Mouse (Mus musculus): ENCODE data around the gene Dnajb9. TPM values are rescaled to one million over a fixed set of nuclear protein-coding genes. Genes with fewer than 3 reads are reported as not detected.
"Not testable (repeated sequence)": the region's sequence is repeated elsewhere in the genome, so short reads cannot be mapped to it uniquely, and the experiment has no call there.

The Dnajb9 gene
- polyA plus RNA-seq, 1 experiment, result 1.4 TPM

DNA sequence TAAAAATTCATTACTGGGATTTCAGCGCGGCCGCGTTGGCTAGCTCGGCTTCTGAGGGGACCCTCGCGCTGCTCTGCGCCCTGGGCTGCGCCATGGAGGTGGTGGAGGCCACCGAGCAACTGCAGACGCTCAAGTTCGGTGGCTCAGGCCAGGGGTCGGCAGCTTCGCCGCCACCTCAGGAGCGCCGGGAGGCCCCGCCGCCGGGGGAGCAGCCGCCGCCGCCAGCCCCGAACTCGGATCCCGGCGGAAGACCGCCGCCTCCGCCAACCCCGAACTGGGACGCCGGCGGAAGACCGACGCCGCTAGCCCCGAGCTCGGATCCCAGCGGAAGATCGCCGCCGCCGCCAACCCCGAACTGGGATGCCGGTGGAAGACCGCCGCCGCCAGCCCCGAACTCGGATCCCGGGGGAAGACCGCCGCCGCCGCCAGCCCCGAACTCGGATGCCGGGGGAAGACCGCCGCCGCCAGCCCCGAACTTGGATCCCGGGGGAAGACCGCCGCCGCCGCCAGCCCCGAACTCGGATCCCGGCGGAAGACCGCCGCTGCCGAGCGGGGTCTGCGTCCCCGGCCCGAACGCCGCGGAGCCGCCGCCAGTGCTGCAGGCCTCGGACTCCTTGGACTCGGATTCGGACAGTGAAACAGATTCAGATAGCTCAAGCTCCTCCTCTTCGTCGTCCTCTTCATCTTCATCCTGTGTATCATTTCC lies 11.7 kb upstream of the Dnajb9 start:
- peak overlapping the region; percentile 82 for H3K4me3 ChIP-seq (ENCODE audit: low read depth, low read length)

DNA sequence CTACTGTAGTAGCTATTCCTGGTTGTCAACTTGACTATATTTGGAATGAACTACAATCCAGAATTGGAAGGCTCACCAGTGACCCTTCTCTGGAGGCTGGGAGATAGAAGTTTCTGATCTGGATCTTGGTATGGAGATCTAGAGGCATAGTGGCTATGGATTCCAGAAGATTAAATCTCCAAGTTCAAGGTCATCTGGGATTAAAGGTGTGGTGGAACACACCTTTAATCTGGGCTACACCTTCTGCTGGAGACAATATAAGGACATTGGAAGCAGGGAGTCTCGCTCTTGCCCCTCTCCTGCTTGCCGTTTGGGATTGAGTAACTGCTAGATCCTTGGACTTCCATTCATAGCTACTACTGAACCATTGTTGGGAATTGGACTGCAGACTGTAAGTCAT lies 10.9 kb upstream of the Dnajb9 start, which contains the start of gene Pnpla8:
TSS of gene Pnpla8 (plus strand) at position 301 of the 400 bp plus-strand sequence.
- peak within 1 kb of the TSS; percentile 82 for H3K4me3 ChIP-seq (ENCODE audit: low read depth, low read length)
- H3K27me3 ChIP-seq (ENCODE audit: control insufficient read depth, insufficient read depth, low read length); H3K27ac ChIP-seq (ENCODE audit: insufficient read depth, low read depth, low read length); H3K4me1 ChIP-seq (ENCODE audit: control insufficient read depth, insufficient read depth, insufficient read length, low read length); H3K36me3 ChIP-seq (ENCODE audit: control insufficient read depth, insufficient read depth, low read length): not testable (repeated sequence)
- WGBS, result 91% methylated on average over 2 of the region's 2 CpGs

More for the DNA sequence above, 11.7 kb upstream of the Dnajb9 start:
- TF ChIP-seq CTCF (IDR thresholded peaks at IDR 0.05; ENCODE audit: extremely low read depth, insufficient read length, insufficient replicate concordance, low read depth, low read length) (no peak), POLR2A (IDR thresholded peaks at IDR 0.05; ENCODE audit: low read depth, low read length) (no peak)
- Histone ChIP-seq H3K27ac (ENCODE audit: insufficient read depth, low read depth, low read length) (no peak overlapping the region), H3K36me3 (ENCODE audit: control insufficient read depth, insufficient read depth, low read length) (no peaks in the 10 kb centered on the region), H3K27me3 (ENCODE audit: control insufficient read depth, insufficient read depth, low read length) (peaks cover 7% of the 10 kb centered on the region), H3K4me1 (ENCODE audit: control insufficient read depth, insufficient read depth, insufficient read length, low read length) (peaks cover 2% of the 10 kb centered on the region)
- 4% methylated on average over 89 of the region's 89 CpGs for WGBS

DNA sequence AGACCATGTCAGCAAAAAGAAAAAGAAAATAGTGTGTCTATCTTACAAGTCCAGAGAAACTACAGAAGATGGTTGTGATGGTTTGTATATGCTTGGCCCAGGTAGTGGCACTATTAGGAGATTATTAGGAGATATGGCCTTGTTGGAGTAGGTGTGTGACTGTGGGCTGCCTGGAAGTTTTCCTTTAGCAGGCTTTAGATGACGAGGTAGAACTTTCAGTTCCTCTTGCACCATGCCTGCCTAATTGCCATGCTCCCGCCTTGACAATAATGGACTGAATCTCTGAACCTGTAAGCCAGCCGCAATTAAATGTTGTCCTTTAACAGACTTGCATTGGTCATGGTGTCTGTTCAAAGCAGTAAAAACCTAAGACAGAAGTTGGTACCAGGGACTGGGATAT lies 1.4 kb upstream of the Dnajb9 start:
- no peaks in the 10 kb centered on the region; the same call in 1 of the 2 replicates for H3K4me1 ChIP-seq (ENCODE audit: control insufficient read depth, insufficient read depth, insufficient read length, low read length)
- H3K4me3 ChIP-seq (ENCODE audit: low read depth, low read length), result no peak overlapping the region
- H3K27me3 ChIP-seq (ENCODE audit: control insufficient read depth, insufficient read depth, low read length), result no peaks in the 10 kb centered on the region
- TF ChIP-seq CTCF (IDR thresholded peaks at IDR 0.05; ENCODE audit: extremely low read depth, insufficient read length, insufficient replicate concordance, low read depth, low read length), result no peak
- no peak for TF ChIP-seq POLR2A (IDR thresholded peaks at IDR 0.05; ENCODE audit: low read depth, low read length)
- 0 out of 2 replicates have a peak, but pooled peaks cover 1% of the 10 kb centered on the region for H3K36me3 ChIP-seq (ENCODE audit: control insufficient read depth, insufficient read depth, low read length)
- no peak overlapping the region for H3K27ac ChIP-seq (ENCODE audit: insufficient read depth, low read depth, low read length)
- 94% methylated on average over 3 of the region's 3 CpGs for WGBS

DNA sequence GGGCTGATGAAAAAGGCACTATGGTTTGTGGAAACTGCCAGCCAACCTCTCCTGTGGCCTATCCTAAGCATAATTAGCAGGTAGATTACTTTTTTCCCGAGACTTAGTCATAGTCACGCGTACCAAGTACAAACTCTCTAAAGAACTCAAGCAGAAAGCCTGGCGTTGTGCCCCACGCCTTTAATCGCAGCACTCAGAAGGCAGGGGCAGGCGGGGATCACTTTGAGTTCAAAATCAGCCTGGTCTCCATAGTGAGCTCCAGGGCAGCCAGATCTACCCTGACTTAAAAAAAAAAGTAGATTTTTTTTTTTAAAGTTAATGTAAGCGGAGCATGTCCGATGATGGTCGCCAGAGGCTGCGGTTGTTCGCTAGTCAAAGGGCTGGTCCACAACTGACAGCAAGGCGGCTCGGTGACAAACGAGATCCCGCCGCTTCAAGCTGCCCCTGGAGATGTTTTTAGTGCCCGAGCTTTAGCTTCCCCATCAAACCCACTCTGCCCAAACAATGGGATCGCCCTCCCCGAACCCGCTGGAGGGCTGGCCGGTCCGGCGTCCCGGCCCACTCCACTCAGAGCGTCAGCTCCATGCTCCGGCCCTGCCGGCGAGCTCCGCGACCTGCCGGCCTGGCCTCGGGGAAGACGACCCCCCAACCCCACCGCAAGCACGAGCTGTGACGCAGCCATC lies 844 bp downstream of the Dnajb9 start:
- Histone ChIP-seq H3K36me3 (ENCODE audit: control insufficient read depth, insufficient read depth, low read length) (peaks cover 9% of the 10 kb centered on the region), H3K4me3 (ENCODE audit: low read depth, low read length) (peak overlapping the region; percentile 81), H3K27me3 (ENCODE audit: control insufficient read depth, insufficient read depth, low read length) (no peaks in the 10 kb centered on the region), H3K27ac (ENCODE audit: insufficient read depth, low read depth, low read length) (peak overlapping the region; percentile 70), H3K4me1 (ENCODE audit: control insufficient read depth, insufficient read depth, insufficient read length, low read length) (no peaks in the 10 kb centered on the region; the same call in 1 of the 2 replicates)
- no peak for TF ChIP-seq POLR2A (IDR thresholded peaks at IDR 0.05; ENCODE audit: low read depth, low read length)
- peak; percentile 20; the same call in 1 of the 2 replicates for TF ChIP-seq CTCF (IDR thresholded peaks at IDR 0.05; ENCODE audit: extremely low read depth, insufficient read length, insufficient replicate concordance, low read depth, low read length)
- WGBS, result under 1% methylated on average over 37 of the region's 37 CpGs

- Histone ChIP-seq H3K27me3 (ENCODE audit: control insufficient read depth, insufficient read depth, low read length) (no peaks in the 10 kb centered on the region), H3K4me1 (ENCODE audit: control insufficient read depth, insufficient read depth, insufficient read length, low read length) (no peaks in the 10 kb centered on the region), H3K4me3 (ENCODE audit: low read depth, low read length) (no peak overlapping the region), H3K36me3 (ENCODE audit: control insufficient read depth, insufficient read depth, low read length) (peaks cover 2% of the 10 kb centered on the region; the same call in 1 of the 2 replicates), H3K27ac (ENCODE audit: insufficient read depth, low read depth, low read length) (no peak overlapping the region)
- TF ChIP-seq POLR2A (IDR thresholded peaks at IDR 0.05; ENCODE audit: low read depth, low read length), result no peak
- 18% methylated on average over 4 of the region's 4 CpGs for WGBS
Observed at GRCm38 (mm10) chr12:44197873-44198525, 12.1 kb downstream of the Dnajb9 start.

- no peaks in the 10 kb centered on the region for H3K36me3 ChIP-seq (ENCODE audit: control insufficient read depth, insufficient read depth, low read length)
- 44% methylated on average over 9 of the region's 9 CpGs for WGBS
- TF ChIP-seq CTCF (IDR thresholded peaks at IDR 0.05; ENCODE audit: extremely low read depth, insufficient read length, insufficient replicate concordance, low read depth, low read length), result no peak
- TF ChIP-seq POLR2A (IDR thresholded peaks at IDR 0.05; ENCODE audit: low read depth, low read length), result no peak
- no peak overlapping the region for H3K4me3 ChIP-seq (ENCODE audit: low read depth, low read length)
- no peaks in the 10 kb centered on the region for H3K27me3 ChIP-seq (ENCODE audit: control insufficient read depth, insufficient read depth, low read length)
- H3K4me1 ChIP-seq (ENCODE audit: control insufficient read depth, insufficient read depth, insufficient read length, low read length), result no peaks in the 10 kb centered on the region
- no peak overlapping the region for H3K27ac ChIP-seq (ENCODE audit: insufficient read depth, low read depth, low read length)
Observed at GRCm38 (mm10) chr12:44181081-44181982, 28.8 kb downstream of the Dnajb9 start.

All from small intestine, adult 2 months (tissue).